Mouse (Mus musculus): ENCODE measurements around the gene Spert. TPM values are rescaled to one million over a fixed set of nuclear protein-coding genes. Genes with fewer than 3 reads are reported as not detected.

Gene Spert
- polyA plus RNA-seq, 1 experiment from 2014 or later = not detected

GRCm38 (mm10) chr14:75609176-75609575 lies 16.3 kb upstream of the Spert start:
- H3K27me3 ChIP-seq (ENCODE audit: control insufficient read depth, insufficient read depth, low read length) = no peaks in the 10 kb centered on the region
- no peak overlapping the region for H3K27ac ChIP-seq (ENCODE audit: low read depth, low read length)
- H3K9ac ChIP-seq (ENCODE audit: low read length) = no peak overlapping the region
- DNase-seq (ENCODE audit: low spot score, missing footprints) = no peak
- no peaks in the 10 kb centered on the region for H3K9me3 ChIP-seq (ENCODE audit: control insufficient read depth, low read length)
- H3K36me3 ChIP-seq (ENCODE audit: control insufficient read depth, insufficient read depth, low read length) = no peaks in the 10 kb centered on the region
- WGBS = 89% methylated on average over 2 of the region's 2 CpGs
- no peak overlapping the region for H3K4me3 ChIP-seq (ENCODE audit: low read depth, low read length)
- no peak for ATAC-seq (ENCODE audit: low FRiP score)
- H3K4me2 ChIP-seq = no peak overlapping the region
- H3K4me1 ChIP-seq (ENCODE audit: control insufficient read depth, insufficient read depth, low read length) = no peaks in the 10 kb centered on the region; the same call in 1 of the 2 replicates

DNA sequence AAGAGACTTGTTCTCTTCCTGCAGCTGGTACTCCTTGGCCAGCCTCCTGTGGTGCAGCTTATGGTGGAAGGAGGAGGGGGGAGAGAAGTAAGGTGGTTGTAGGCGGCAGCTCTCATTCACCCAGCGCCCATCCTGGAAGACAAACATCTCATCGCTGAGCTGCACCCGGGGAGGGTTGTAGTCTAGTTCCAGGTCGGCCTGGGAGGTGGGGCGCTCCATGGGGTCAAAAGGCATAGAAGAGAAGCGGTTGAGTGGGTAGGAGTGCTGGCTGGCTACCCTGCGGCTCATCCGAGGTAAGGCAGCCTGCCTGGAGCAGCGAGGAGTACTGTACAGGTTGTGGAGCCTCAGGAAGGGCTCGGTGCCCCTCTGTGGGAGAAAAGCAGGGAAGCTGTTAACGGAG lies 9.0 kb downstream of the Spert start:
- no peaks in the 10 kb centered on the region for H3K4me1 ChIP-seq (ENCODE audit: control insufficient read depth, insufficient read depth, low read length)
- H3K36me3 ChIP-seq (ENCODE audit: control insufficient read depth, insufficient read depth, low read length) = no peaks in the 10 kb centered on the region
- no peak overlapping the region for H3K4me3 ChIP-seq (ENCODE audit: low read depth, low read length)
- DNase-seq (ENCODE audit: low spot score, missing footprints) (no peak), ATAC-seq (ENCODE audit: low FRiP score) (no peak)
- no peaks in the 10 kb centered on the region for H3K9me3 ChIP-seq (ENCODE audit: control insufficient read depth, low read length)
- 79% methylated on average over 12 of the region's 12 CpGs for WGBS
- H3K4me2 ChIP-seq = no peak overlapping the region
- no peaks in the 10 kb centered on the region for H3K27me3 ChIP-seq (ENCODE audit: control insufficient read depth, insufficient read depth, low read length)
- no peak overlapping the region for H3K9ac ChIP-seq (ENCODE audit: low read length)
- H3K27ac ChIP-seq (ENCODE audit: low read depth, low read length) = no peak overlapping the region

- WGBS = 92% methylated on average over 6 of the region's 6 CpGs
- no peak for DNase-seq (ENCODE audit: low spot score, missing footprints)
- no peak for ATAC-seq (ENCODE audit: low FRiP score)
Observed at GRCm38 (mm10) chr14:75579010-75579409, 13.9 kb downstream of the Spert start.

GRCm38 (mm10) chr14:75566303-75566702 lies 26.6 kb downstream of the Spert start:
- H3K9me3 ChIP-seq (ENCODE audit: control insufficient read depth, low read length) = no peaks in the 10 kb centered on the region
- no peak overlapping the region for H3K9ac ChIP-seq (ENCODE audit: low read length)
- WGBS = 65% methylated on average over 3 of the region's 3 CpGs
- H3K4me3 ChIP-seq (ENCODE audit: low read depth, low read length) = no peak overlapping the region
- no peak overlapping the region for H3K27ac ChIP-seq (ENCODE audit: low read depth, low read length)
- ATAC-seq (ENCODE audit: low FRiP score) (peak; percentile 27; the same call in 1 of the 2 replicates), DNase-seq (ENCODE audit: low spot score, missing footprints) (no peak)
- H3K36me3 ChIP-seq (ENCODE audit: control insufficient read depth, insufficient read depth, low read length) = no peaks in the 10 kb centered on the region
- no peak overlapping the region for H3K4me2 ChIP-seq
- H3K4me1 ChIP-seq (ENCODE audit: control insufficient read depth, insufficient read depth, low read length) = 0 out of 2 replicates have a peak, but pooled peaks cover 2% of the 10 kb centered on the region
- H3K27me3 ChIP-seq (ENCODE audit: control insufficient read depth, insufficient read depth, low read length) = no peaks in the 10 kb centered on the region

More at GRCm38 (mm10) chr14:75579010-75579409, 13.9 kb downstream of the Spert start:
- Histone ChIP-seq H3K4me3 (ENCODE audit: low read depth, low read length) (no peak overlapping the region), H3K27me3 (ENCODE audit: control insufficient read depth, insufficient read depth, low read length) (no peaks in the 10 kb centered on the region), H3K9me3 (ENCODE audit: control insufficient read depth, low read length) (no peaks in the 10 kb centered on the region), H3K9ac (ENCODE audit: low read length) (no peak overlapping the region), H3K4me2 (no peak overlapping the region), H3K27ac (ENCODE audit: low read depth, low read length) (no peak overlapping the region), H3K4me1 (ENCODE audit: control insufficient read depth, insufficient read depth, low read length) (no peaks in the 10 kb centered on the region), H3K36me3 (ENCODE audit: control insufficient read depth, insufficient read depth, low read length) (no peaks in the 10 kb centered on the region)

GRCm38 (mm10) chr14:75565534-75566140 lies 27.3 kb downstream of the Spert start:
- no peak overlapping the region for H3K4me3 ChIP-seq (ENCODE audit: low read depth, low read length)
- no peak overlapping the region for H3K27ac ChIP-seq (ENCODE audit: low read depth, low read length)
- no peak for DNase-seq (ENCODE audit: low spot score, missing footprints)

GRCm38 (mm10) chr14:75561577-75562331 lies 31.2 kb downstream of the Spert start:
- 59% methylated on average over 9 of the region's 9 CpGs for WGBS
- 0 out of 2 replicates have a peak, but pooled peaks cover 2% of the 10 kb centered on the region for H3K4me1 ChIP-seq (ENCODE audit: control insufficient read depth, insufficient read depth, low read length)
- DNase-seq (ENCODE audit: low spot score, missing footprints) (no peak), ATAC-seq (ENCODE audit: low FRiP score) (no peak)
- no peaks in the 10 kb centered on the region for H3K36me3 ChIP-seq (ENCODE audit: control insufficient read depth, insufficient read depth, low read length)
- H3K9me3 ChIP-seq (ENCODE audit: control insufficient read depth, low read length) = no peaks in the 10 kb centered on the region
- H3K4me2 ChIP-seq = no peak overlapping the region
- no peak overlapping the region for H3K9ac ChIP-seq (ENCODE audit: low read length)
- H3K4me3 ChIP-seq (ENCODE audit: low read depth, low read length) = no peak overlapping the region
- no peak overlapping the region for H3K27ac ChIP-seq (ENCODE audit: low read depth, low read length)
- H3K27me3 ChIP-seq (ENCODE audit: control insufficient read depth, insufficient read depth, low read length) = no peaks in the 10 kb centered on the region

More at GRCm38 (mm10) chr14:75565534-75566140, 27.3 kb downstream of the Spert start:
- peak; percentile 70 for ATAC-seq (ENCODE audit: low FRiP score)
- H3K4me2 ChIP-seq = no peak overlapping the region
- no peaks in the 10 kb centered on the region for H3K36me3 ChIP-seq (ENCODE audit: control insufficient read depth, insufficient read depth, low read length)
- H3K9me3 ChIP-seq (ENCODE audit: control insufficient read depth, low read length) = no peaks in the 10 kb centered on the region
- 64% methylated on average over 14 of the region's 14 CpGs for WGBS
- H3K9ac ChIP-seq (ENCODE audit: low read length) = no peak overlapping the region
- H3K4me1 ChIP-seq (ENCODE audit: control insufficient read depth, insufficient read depth, low read length) = 0 out of 2 replicates have a peak, but pooled peaks cover 2% of the 10 kb centered on the region
- no peaks in the 10 kb centered on the region for H3K27me3 ChIP-seq (ENCODE audit: control insufficient read depth, insufficient read depth, low read length)

DNA sequence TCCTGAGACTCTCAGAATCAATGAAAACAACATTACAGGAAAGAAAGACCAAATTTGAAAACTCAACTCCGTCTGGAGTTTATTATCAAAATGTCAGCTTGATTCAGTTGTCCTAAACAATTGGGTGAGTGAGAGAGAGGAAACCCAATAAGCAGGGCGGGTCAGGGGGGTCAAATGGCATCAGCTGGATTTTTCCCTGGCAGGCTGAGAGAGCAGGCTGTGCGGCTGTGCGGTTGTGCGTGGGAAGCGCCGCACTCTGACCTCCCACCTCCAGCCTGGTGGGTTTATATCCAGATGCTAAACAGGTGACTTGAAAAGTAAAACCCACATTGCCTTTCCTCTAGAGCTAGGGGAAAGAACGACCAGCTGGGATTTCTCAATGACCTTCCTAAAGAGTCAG lies 51.2 kb downstream of the Spert start:
- H3K9me3 ChIP-seq (ENCODE audit: control insufficient read depth, low read length) = no peaks in the 10 kb centered on the region
- H3K4me3 ChIP-seq (ENCODE audit: low read depth, low read length) = no peak overlapping the region
- ATAC-seq (ENCODE audit: low FRiP score) = peak; percentile 31; the same call in 1 of the 2 replicates
- 7% methylated on average over 8 of the region's 8 CpGs for WGBS
- no peak overlapping the region for H3K4me2 ChIP-seq
- H3K27me3 ChIP-seq (ENCODE audit: control insufficient read depth, insufficient read depth, low read length) = no peaks in the 10 kb centered on the region
- H3K9ac ChIP-seq (ENCODE audit: low read length) = no peak overlapping the region
- peaks cover 23% of the 10 kb centered on the region for H3K4me1 ChIP-seq (ENCODE audit: control insufficient read depth, insufficient read depth, low read length)
- peak overlapping the region; percentile 22; the same call in 1 of the 2 replicates for H3K27ac ChIP-seq (ENCODE audit: low read depth, low read length)
- peak; percentile 91 for DNase-seq (ENCODE audit: low spot score, missing footprints)
- no peaks in the 10 kb centered on the region for H3K36me3 ChIP-seq (ENCODE audit: control insufficient read depth, insufficient read depth, low read length)

- H3K27ac ChIP-seq (ENCODE audit: low read depth, low read length) = peak overlapping the region; percentile 40; the same call in 1 of the 2 replicates
- peak; percentile 83 for ATAC-seq (ENCODE audit: low FRiP score)
Observed at GRCm38 (mm10) chr14:75540996-75541350, 51.9 kb downstream of the Spert start.

More at GRCm38 (mm10) chr14:75540996-75541350, 51.9 kb downstream of the Spert start:
- peak; percentile 96 for DNase-seq (ENCODE audit: low spot score, missing footprints)
- Histone ChIP-seq H3K4me3 (ENCODE audit: low read depth, low read length) (no peak overlapping the region), H3K4me2 (no peak overlapping the region), H3K4me1 (ENCODE audit: control insufficient read depth, insufficient read depth, low read length) (peaks cover 23% of the 10 kb centered on the region), H3K9me3 (ENCODE audit: control insufficient read depth, low read length) (no peaks in the 10 kb centered on the region), H3K9ac (ENCODE audit: low read length) (no peak overlapping the region), H3K36me3 (ENCODE audit: control insufficient read depth, insufficient read depth, low read length) (no peaks in the 10 kb centered on the region), H3K27me3 (ENCODE audit: control insufficient read depth, insufficient read depth, low read length) (no peaks in the 10 kb centered on the region)
- WGBS = 11% methylated on average over 5 of the region's 5 CpGs
